Mouse (Mus musculus): ENCODE results near the gene Mllt3.

DNA sequence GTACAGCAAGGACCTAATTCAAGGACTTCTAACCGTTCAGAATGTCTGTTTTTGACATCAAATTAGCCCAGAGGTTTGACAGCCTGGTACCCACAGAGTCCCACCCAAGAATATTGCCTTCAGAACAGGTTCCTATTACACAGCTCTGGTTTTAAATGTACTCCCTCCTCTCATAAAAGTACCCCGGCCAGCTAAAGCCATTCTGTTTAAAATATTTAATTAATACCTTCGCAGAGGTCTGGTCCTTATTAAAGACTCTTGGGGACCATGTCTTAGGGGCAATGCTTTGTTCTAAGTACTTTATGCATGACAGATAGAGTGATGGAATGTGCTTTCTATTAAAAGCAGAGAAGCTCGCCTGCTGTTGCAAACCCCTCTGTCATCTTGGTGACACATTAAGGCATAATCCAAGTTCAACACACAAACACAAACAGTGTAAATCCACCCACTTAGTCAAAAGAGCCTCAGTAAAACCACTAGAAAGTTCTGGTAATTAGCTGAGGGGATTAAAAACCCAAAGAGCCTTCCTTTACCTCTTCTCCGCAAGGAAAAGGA, 302.0 kb downstream of the Mllt3 start:
- TF ChIP-seq POLR2A (IDR thresholded peaks at IDR 0.05; ENCODE audit: low read depth, low read length) (no peak), CTCF (IDR thresholded peaks at IDR 0.05; ENCODE audit: extremely low read depth, insufficient read depth, insufficient read length, insufficient replicate concordance) (no peak)
